Mouse (Mus musculus): Measurements from ENCODE around the gene Ugcg.

The Ugcg gene

GRCm38 (mm10) chr4:59196346-59197077 is 7.5 kb downstream of the Ugcg start:
- Histone ChIP-seq H3K27me3 (ENCODE audit: insufficient read depth, low read length) (no peaks in the 10 kb centered on the region), H3K9me3 (ENCODE audit: low read length) (no peaks in the 10 kb centered on the region), H3K4me3 (replicated peaks; ENCODE audit: low read length) (no peak overlapping the region; the same call in 1 of the 2 replicates), H3K36me3 (ENCODE audit: insufficient read depth, low read length) (no peaks in the 10 kb centered on the region), H3K4me1 (replicated peaks; ENCODE audit: low read depth, low read length) (peaks cover 51% of the 10 kb centered on the region)
- no peak for TF ChIP-seq CTCF (conservative IDR thresholded peaks at IDR 0.05; ENCODE audit: low read length)
- TF ChIP-seq NANOG (IDR thresholded peaks at IDR 0.05; ENCODE audit: borderline replicate concordance, low read length): no peak
- no peak for TF ChIP-seq POU5F1 (IDR thresholded peaks at IDR 0.05; ENCODE audit: borderline replicate concordance, low read length)

- Histone ChIP-seq H3K9me3 (ENCODE audit: low read length) (no peaks in the 10 kb centered on the region), H3K4me1 (replicated peaks; ENCODE audit: low read depth, low read length) (peaks cover 51% of the 10 kb centered on the region), H3K36me3 (ENCODE audit: insufficient read depth, low read length) (no peaks in the 10 kb centered on the region), H3K27me3 (ENCODE audit: insufficient read depth, low read length) (no peaks in the 10 kb centered on the region), H3K4me3 (replicated peaks; ENCODE audit: low read length) (no peak overlapping the region; the same call in 1 of the 2 replicates)
- TF ChIP-seq NANOG (IDR thresholded peaks at IDR 0.05; ENCODE audit: borderline replicate concordance, low read length) (no peak), CTCF (conservative IDR thresholded peaks at IDR 0.05; ENCODE audit: low read length) (no peak), POU5F1 (IDR thresholded peaks at IDR 0.05; ENCODE audit: borderline replicate concordance, low read length) (no peak)
Observed at GRCm38 (mm10) chr4:59197078-59197424, 8.0 kb downstream of the Ugcg start.

GRCm38 (mm10) chr4:59197462-59197861 is 8.4 kb downstream of the Ugcg start:
- Histone ChIP-seq H3K36me3 (ENCODE audit: insufficient read depth, low read length) (no peaks in the 10 kb centered on the region), H3K4me3 (replicated peaks; ENCODE audit: low read length) (no peak overlapping the region), H3K9me3 (ENCODE audit: low read length) (no peaks in the 10 kb centered on the region), H3K4me1 (replicated peaks; ENCODE audit: low read depth, low read length) (peaks cover 51% of the 10 kb centered on the region), H3K27me3 (ENCODE audit: insufficient read depth, low read length) (no peaks in the 10 kb centered on the region)
- no peak for TF ChIP-seq POU5F1 (IDR thresholded peaks at IDR 0.05; ENCODE audit: borderline replicate concordance, low read length)
- no peak for TF ChIP-seq NANOG (IDR thresholded peaks at IDR 0.05; ENCODE audit: borderline replicate concordance, low read length)
- TF ChIP-seq CTCF (conservative IDR thresholded peaks at IDR 0.05; ENCODE audit: low read length): no peak

- no peak overlapping the region for H3K4me3 ChIP-seq (replicated peaks; ENCODE audit: low read length)
- H3K36me3 ChIP-seq (ENCODE audit: insufficient read depth, low read length): no peaks in the 10 kb centered on the region
- no peak for TF ChIP-seq CTCF (conservative IDR thresholded peaks at IDR 0.05; ENCODE audit: low read length)
- no peaks in the 10 kb centered on the region for H3K27me3 ChIP-seq (ENCODE audit: insufficient read depth, low read length)
- H3K4me1 ChIP-seq (replicated peaks; ENCODE audit: low read depth, low read length): peaks cover 54% of the 10 kb centered on the region
- H3K9me3 ChIP-seq (ENCODE audit: low read length): no peaks in the 10 kb centered on the region
Observed at GRCm38 (mm10) chr4:59199341-59199740, 10.3 kb downstream of the Ugcg start.

GRCm38 (mm10) chr4:59199805-59200204 is 10.7 kb downstream of the Ugcg start:
- Histone ChIP-seq H3K36me3 (ENCODE audit: insufficient read depth, low read length) (no peaks in the 10 kb centered on the region), H3K4me1 (replicated peaks; ENCODE audit: low read depth, low read length) (peaks cover 50% of the 10 kb centered on the region), H3K27me3 (ENCODE audit: insufficient read depth, low read length) (no peaks in the 10 kb centered on the region), H3K4me3 (replicated peaks; ENCODE audit: low read length) (no peak overlapping the region), H3K9me3 (ENCODE audit: low read length) (no peaks in the 10 kb centered on the region)
- TF ChIP-seq POU5F1 (IDR thresholded peaks at IDR 0.05; ENCODE audit: borderline replicate concordance, low read length) (no peak), NANOG (IDR thresholded peaks at IDR 0.05; ENCODE audit: borderline replicate concordance, low read length) (no peak), CTCF (conservative IDR thresholded peaks at IDR 0.05; ENCODE audit: low read length) (no peak)

GRCm38 (mm10) chr4:59200636-59201035 is 11.6 kb downstream of the Ugcg start:
- no peak overlapping the region for H3K4me3 ChIP-seq (replicated peaks; ENCODE audit: low read length)
- H3K4me1 ChIP-seq (replicated peaks; ENCODE audit: low read depth, low read length): peaks cover 47% of the 10 kb centered on the region
- TF ChIP-seq POU5F1 (IDR thresholded peaks at IDR 0.05; ENCODE audit: borderline replicate concordance, low read length): no peak
- TF ChIP-seq NANOG (IDR thresholded peaks at IDR 0.05; ENCODE audit: borderline replicate concordance, low read length): no peak
- TF ChIP-seq CTCF (conservative IDR thresholded peaks at IDR 0.05; ENCODE audit: low read length): no peak
- no peaks in the 10 kb centered on the region for H3K27me3 ChIP-seq (ENCODE audit: insufficient read depth, low read length)
- no peaks in the 10 kb centered on the region for H3K36me3 ChIP-seq (ENCODE audit: insufficient read depth, low read length)
- H3K9me3 ChIP-seq (ENCODE audit: low read length): no peaks in the 10 kb centered on the region

GRCm38 (mm10) chr4:59204616-59205015 is 15.6 kb downstream of the Ugcg start:
- Histone ChIP-seq H3K36me3 (ENCODE audit: insufficient read depth, low read length) (peaks cover 16% of the 10 kb centered on the region; the same call in 1 of the 2 replicates), H3K4me3 (replicated peaks; ENCODE audit: low read length) (no peak overlapping the region), H3K9me3 (ENCODE audit: low read length) (no peaks in the 10 kb centered on the region), H3K4me1 (replicated peaks; ENCODE audit: low read depth, low read length) (peaks cover 41% of the 10 kb centered on the region), H3K27me3 (ENCODE audit: insufficient read depth, low read length) (no peaks in the 10 kb centered on the region)
- TF ChIP-seq CTCF (conservative IDR thresholded peaks at IDR 0.05; ENCODE audit: low read length): no peak
- no peak for TF ChIP-seq POU5F1 (IDR thresholded peaks at IDR 0.05; ENCODE audit: borderline replicate concordance, low read length)
- no peak for TF ChIP-seq NANOG (IDR thresholded peaks at IDR 0.05; ENCODE audit: borderline replicate concordance, low read length)

- peaks cover 28% of the 10 kb centered on the region; the same call in 1 of the 2 replicates for H3K36me3 ChIP-seq (ENCODE audit: insufficient read depth, low read length)
- TF ChIP-seq POU5F1 (IDR thresholded peaks at IDR 0.05; ENCODE audit: borderline replicate concordance, low read length) (no peak), CTCF (conservative IDR thresholded peaks at IDR 0.05; ENCODE audit: low read length) (no peak)
- H3K4me1 ChIP-seq (replicated peaks; ENCODE audit: low read depth, low read length): peaks cover 32% of the 10 kb centered on the region
- H3K4me3 ChIP-seq (replicated peaks; ENCODE audit: low read length): no peak overlapping the region
- H3K9me3 ChIP-seq (ENCODE audit: low read length): no peaks in the 10 kb centered on the region
- no peaks in the 10 kb centered on the region for H3K27me3 ChIP-seq (ENCODE audit: insufficient read depth, low read length)
Observed at GRCm38 (mm10) chr4:59205758-59206340, 16.8 kb downstream of the Ugcg start.

- TF ChIP-seq NANOG (IDR thresholded peaks at IDR 0.05; ENCODE audit: borderline replicate concordance, low read length) (no peak), POU5F1 (IDR thresholded peaks at IDR 0.05; ENCODE audit: borderline replicate concordance, low read length) (no peak), CTCF (conservative IDR thresholded peaks at IDR 0.05; ENCODE audit: low read length) (no peak)
- peaks cover 29% of the 10 kb centered on the region for H3K4me1 ChIP-seq (replicated peaks; ENCODE audit: low read depth, low read length)
- peaks cover 28% of the 10 kb centered on the region; the same call in 1 of the 2 replicates for H3K36me3 ChIP-seq (ENCODE audit: insufficient read depth, low read length)
- no peaks in the 10 kb centered on the region for H3K27me3 ChIP-seq (ENCODE audit: insufficient read depth, low read length)
- no peaks in the 10 kb centered on the region for H3K9me3 ChIP-seq (ENCODE audit: low read length)
- no peak overlapping the region for H3K4me3 ChIP-seq (replicated peaks; ENCODE audit: low read length)
Observed at GRCm38 (mm10) chr4:59206600-59206999, 17.5 kb downstream of the Ugcg start.

Data from E14TG2a.4 (cell line).